Mouse (Mus musculus): Measurements from ENCODE around the gene 1700056E22Rik.

GRCm38 (mm10) chr1:184019722-184020107, 14.4 kb downstream of the 1700056E22Rik start:
- no peak for TF ChIP-seq CTCF (IDR thresholded peaks at IDR 0.05; ENCODE audit: low read depth)
- no peak for TF ChIP-seq EP300 (IDR thresholded peaks at IDR 0.05; ENCODE audit: low read depth)
